Mouse (Mus musculus) hindbrain, postnatal 0 days (tissue): ENCODE measurements around the gene Layn. TPM values are rescaled to one million over a fixed set of nuclear protein-coding genes. Genes with fewer than 3 reads are reported as not detected.

Experiments
- ATAC-seq: fragments of 200-750 bp; cut with Nextera tagmentation; 2 replicates; pipeline ENCODE4 v1.8.0; 2017; ENCODE audit warnings: mild to moderate bottlenecking, moderate TSS enrichment, moderate library complexity
- DNase-seq: peaks from one replicate; pipeline ENCODE4 v3.0.0-alpha.2; 2015; ENCODE audit warnings: low spot score
- H3K27ac ChIP-seq: fragments of 300-500 bp; sonication (generic); 2 replicates; pipeline ENCODE4 v1.5.1; 2014; ENCODE audit warnings: mild to moderate bottlenecking
- H3K27me3 ChIP-seq: fragments of 300-500 bp; sonication (generic); 2 replicates; pipeline ENCODE4 v1.6.1; 2014; ENCODE audit warnings: low read length, mixed read lengths; ENCODE audit not compliant: insufficient read depth
- H3K36me3 ChIP-seq: fragments of 300-500 bp; sonication (generic); 2 replicates; pipeline ENCODE4 v1.6.1; 2014; ENCODE audit warnings: low read length, mixed read lengths; ENCODE audit not compliant: insufficient read depth
- H3K4me1 ChIP-seq: fragments of 300-500 bp; sonication (generic); 2 replicates; pipeline ENCODE4 v1.6.1; 2014; ENCODE audit warnings: antibody characterized with exemption, low read length, mixed read lengths; ENCODE audit not compliant: insufficient read depth
- H3K4me2 ChIP-seq: fragments of 300-500 bp; sonication (generic); 2 replicates; pipeline ENCODE4 v1.6.1; 2014; ENCODE audit warnings: low read depth, mild to moderate bottlenecking, low read length, moderate library complexity, mixed read lengths
- H3K4me3 ChIP-seq: fragments of 300-500 bp; sonication (generic); 2 replicates; pipeline ENCODE4 v1.5.1; 2014; ENCODE audit warnings: low read length
- H3K9ac ChIP-seq: fragments of 300-500 bp; sonication (generic); replicated peaks from 2 replicates; pipeline ENCODE4 v1.6.1; 2014; ENCODE audit warnings: mild to moderate bottlenecking, low read length, moderate library complexity, mixed read lengths
- H3K9me3 ChIP-seq: fragments of 300-500 bp; sonication (generic); 2 replicates; pipeline ENCODE4 v1.6.1; 2016; ENCODE audit warnings: low read length, mixed read lengths
- CTCF ChIP-seq: IDR thresholded peaks from 2 replicates; pipeline ENCODE4 v1.5.1; 2016; ENCODE audit warnings: antibody characterized with exemption, control low read depth, low read depth
- WGBS: fragments of 180-500 bp; shearing (Covaris S2); extraction: QIAGEN DNeasy Blood & Tissue Kit; methylation state at CpG from one replicate; pipeline ENCODE4 v1.1.7; 2014; 5-methylcytosine and 5-hydroxymethylcytosine counted together
- polyA plus RNA-seq: library from polyadenylated mRNA; unstranded; fragments of >200 nt; fragmentation: Nextera tagmentation; extraction: Ambion mirVana; gene quantifications from 2 replicates; pipeline ENCODE4 v1.2.1, GENCODE M21; 2015
- total RNA-seq: library from RNA; depleted of rRNA; stranded (reverse); fragments of >200 nt; gene quantifications from 2 replicates; pipeline ENCODE4 v1.2.3, GENCODE M21; 2014; rRNA removed

Layn gene
- total RNA-seq (2.0 and 6.9 TPM in 2 replicates), polyA plus RNA-seq (3.7 and 4.5 TPM in 2 replicates)

- H3K9ac ChIP-seq, result peak within 1 kb of the TSS; percentile 14; the same call in 1 of the 2 replicates
- no peak for TF ChIP-seq CTCF
- 2% methylated on average over 14 of the region's 14 CpGs for WGBS
- DNase-seq (peak; percentile 79), ATAC-seq (peak; percentile 85)
- peak within 1 kb of the TSS; percentile 61 for H3K4me2 ChIP-seq
- peak within 1 kb of the TSS; percentile 30 for H3K4me3 ChIP-seq
- H3K9me3 ChIP-seq, result no peaks in the 10 kb centered on the region
- H3K27me3 ChIP-seq, result no peaks in the 10 kb centered on the region
- no peaks in the 10 kb centered on the region for H3K36me3 ChIP-seq
- H3K27ac ChIP-seq, result no peak within 1 kb of the TSS
- 0 out of 2 replicates have a peak, but pooled peaks cover 5% of the 10 kb centered on the region for H3K4me1 ChIP-seq
Measured at GRCm38 (mm10) chr9:51076979-51077315, at the start of gene Layn. Gene Layn (minus strand): TSS chr9:51077094.

- H3K27me3 ChIP-seq, result no peaks in the 10 kb centered on the region
- no peak overlapping the region for H3K4me3 ChIP-seq
- H3K9me3 ChIP-seq, result no peaks in the 10 kb centered on the region
- WGBS, result 76% methylated on average over 4 of the region's 4 CpGs
- H3K9ac ChIP-seq, result no peak overlapping the region
- TF ChIP-seq CTCF, result no peak
- H3K4me2 ChIP-seq, result no peak overlapping the region
- H3K27ac ChIP-seq, result no peak overlapping the region
- DNase-seq, result no peak
- H3K4me1 ChIP-seq, result no peaks in the 10 kb centered on the region
- no peaks in the 10 kb centered on the region for H3K36me3 ChIP-seq
- ATAC-seq, result no peak
Measured at GRCm38 (mm10) chr9:51114767-51115166, 37.9 kb upstream of the Layn start.

GRCm38 (mm10) chr9:51105751-51106150, 28.9 kb upstream of the Layn start:
- H3K27ac ChIP-seq, result no peak overlapping the region
- TF ChIP-seq CTCF, result no peak
- H3K36me3 ChIP-seq, result no peaks in the 10 kb centered on the region
- no peak overlapping the region for H3K9ac ChIP-seq
- ATAC-seq (no peak), DNase-seq (no peak)
- H3K4me2 ChIP-seq, result no peak overlapping the region
- H3K4me1 ChIP-seq, result no peaks in the 10 kb centered on the region; the same call in 1 of the 2 replicates
- WGBS, result 87% methylated on average over 2 of the region's 2 CpGs
- H3K4me3 ChIP-seq, result no peak overlapping the region
- no peaks in the 10 kb centered on the region for H3K9me3 ChIP-seq
- H3K27me3 ChIP-seq, result no peaks in the 10 kb centered on the region

GRCm38 (mm10) chr9:51103808-51104514, 27.1 kb upstream of the Layn start:
- ATAC-seq (peak; percentile 87), DNase-seq (peak; percentile 58)
- Histone ChIP-seq H3K9ac (peak overlapping the region; percentile 75), H3K9me3 (no peaks in the 10 kb centered on the region), H3K4me1 (no peaks in the 10 kb centered on the region; the same call in 1 of the 2 replicates), H3K4me3 (peak overlapping the region; percentile 65), H3K27me3 (no peaks in the 10 kb centered on the region), H3K27ac (peak overlapping the region; percentile 64), H3K4me2 (peak overlapping the region; percentile 100), H3K36me3 (no peaks in the 10 kb centered on the region)
- 15% methylated on average over 30 of the region's 30 CpGs for WGBS
- no peak for TF ChIP-seq CTCF

GRCm38 (mm10) chr9:51102963-51103807, 26.3 kb upstream of the Layn start:
- WGBS, result 1% methylated on average over 44 of the region's 44 CpGs
- Histone ChIP-seq H3K9me3 (no peaks in the 10 kb centered on the region), H3K9ac (peak overlapping the region; percentile 75), H3K27me3 (no peaks in the 10 kb centered on the region), H3K27ac (peak overlapping the region; percentile 64), H3K36me3 (no peaks in the 10 kb centered on the region), H3K4me2 (peak overlapping the region; percentile 100), H3K4me3 (peak overlapping the region; percentile 65), H3K4me1 (no peaks in the 10 kb centered on the region; the same call in 1 of the 2 replicates)
- ATAC-seq (peak; percentile 83), DNase-seq (peak; percentile 71)
- TF ChIP-seq CTCF, result no peak

- Histone ChIP-seq H3K27ac (no peak within 1 kb of the TSS), H3K27me3 (no peaks in the 10 kb centered on the region), H3K9ac (no peak within 1 kb of the TSS), H3K4me2 (peak within 1 kb of the TSS; percentile 100), H3K9me3 (no peaks in the 10 kb centered on the region), H3K36me3 (no peaks in the 10 kb centered on the region), H3K4me1 (no peaks in the 10 kb centered on the region; the same call in 1 of the 2 replicates), H3K4me3 (no peak within 1 kb of the TSS)
- peak; percentile 75 for DNase-seq
- ATAC-seq, result peak; percentile 74; the same call in 1 of the 2 replicates
- 11% methylated on average over 27 of the region's 27 CpGs for WGBS
- TF ChIP-seq CTCF, result peak; percentile 47
Measured at GRCm38 (mm10) chr9:51101756-51102425, 25.0 kb upstream of the Layn start, which contains the start of gene 4833427G06Rik. Gene 4833427G06Rik (minus strand): TSS chr9:51102078.
